8 mouse cellular contexts compared by ENCODE assay signal in the genomic region with DNA sequence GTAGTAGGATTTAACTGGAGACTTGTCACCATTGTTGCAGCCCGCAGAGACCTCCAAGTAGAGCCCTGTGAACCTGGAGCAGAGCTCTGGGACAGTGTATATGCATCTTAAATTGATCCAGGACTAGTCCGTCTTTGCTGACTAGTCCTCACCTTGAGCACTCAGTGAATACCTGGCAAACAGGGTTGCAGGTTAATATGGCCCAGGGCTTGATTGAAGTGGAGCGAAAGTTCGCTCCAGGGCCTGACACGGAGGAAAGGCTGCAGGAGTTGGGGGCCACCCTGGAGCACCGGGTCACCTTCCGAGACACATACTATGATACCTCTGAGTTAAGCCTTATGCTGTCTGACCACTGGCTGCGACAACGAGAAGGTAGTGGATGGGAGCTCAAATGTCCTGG. TPM values are rescaled to one million over a fixed set of nuclear protein-coding genes. Genes with fewer than 3 reads are reported as not detected.
DNase-seq lines count a peak whose midpoint lies in the region; ATAC-seq and TF ChIP-seq lines count a peak whose summit lies in the region.

No protein-coding gene starts in this region.

- 54% methylated on average over 9 of the region's 9 CpGs for WGBS in embryonic facial prominence, embryonic 13.5 days
- WGBS in intestine, embryonic 15.5 days: 46% methylated on average over 9 of the region's 9 CpGs
- WGBS in neural tube, embryonic 13.5 days: 54% methylated on average over 9 of the region's 9 CpGs

- intact Hi-C loops in left cerebral cortex, adult 2 months (cut with DNase I): loop anchor here (5.0 kb wide), 1 partner anchor 183 kb away; the partner anchor contains the start of gene Slc22a17

- peak overlapping the region; percentile 73 for H3K9ac ChIP-seq in embryonic facial prominence, embryonic 13.5 days
- H3K9ac ChIP-seq in intestine, embryonic 15.5 days: peak overlapping the region; percentile 64
- peak overlapping the region; percentile 81 for H3K9ac ChIP-seq in neural tube, embryonic 13.5 days

- peak overlapping the region; percentile 68 for H3K4me2 ChIP-seq in embryonic facial prominence, embryonic 13.5 days
- H3K4me2 ChIP-seq in intestine, embryonic 15.5 days (replicated peaks): peak overlapping the region; percentile 65
- peak overlapping the region; percentile 76 for H3K4me2 ChIP-seq in neural tube, embryonic 13.5 days

- no peaks in the 10 kb centered on the region for H3K27me3 ChIP-seq in embryonic facial prominence, embryonic 13.5 days
- H3K27me3 ChIP-seq in intestine, embryonic 15.5 days (replicated peaks): no peaks in the 10 kb centered on the region
- H3K27me3 ChIP-seq in neural tube, embryonic 13.5 days: no peaks in the 10 kb centered on the region

- DNase-seq in left cerebral cortex, adult 2 months (ENCODE audit: extremely low spot score in 1 of 2, low spot score in 2 of 2): no peak
- DNase-seq in left cerebral cortex, adult 11 months (ENCODE audit: low spot score): no peak
- no peak for DNase-seq in right cerebral cortex, postnatal 10 days (ENCODE audit: low spot score in 2 of 2)
- DNase-seq in cerebellum, postnatal 36 days: no peak

- no peak for ATAC-seq in embryonic facial prominence, embryonic 13.5 days (ENCODE audit: insufficient number of reproducible peaks, insufficient read depth, low FRiP score, low TSS enrichment, low read depth)
- peak; percentile 2; the same call in 1 of the 2 replicates for ATAC-seq in intestine, embryonic 15.5 days
- no peak for ATAC-seq in neural tube, embryonic 13.5 days (ENCODE audit: low read depth)
- ATAC-seq in granulocyte monocyte progenitor cell, adult 5-6 weeks (replicated peaks; ENCODE audit: poor library complexity, severe bottlenecking): no peak

- H3K27ac ChIP-seq in left cerebral cortex, adult 2 months: peak overlapping the region; percentile 99
- peak overlapping the region; percentile 73; the same call in 1 of the 2 replicates for H3K27ac ChIP-seq in embryonic facial prominence, embryonic 13.5 days
- H3K27ac ChIP-seq in intestine, embryonic 15.5 days: peak overlapping the region; percentile 78
- H3K27ac ChIP-seq in neural tube, embryonic 13.5 days (replicated peaks): peak overlapping the region; percentile 95

- no peaks in the 10 kb centered on the region for H3K9me3 ChIP-seq in embryonic facial prominence, embryonic 13.5 days
- H3K9me3 ChIP-seq in intestine, embryonic 15.5 days: no peaks in the 10 kb centered on the region
- no peaks in the 10 kb centered on the region for H3K9me3 ChIP-seq in neural tube, embryonic 13.5 days

- H3K4me3 ChIP-seq in left cerebral cortex, adult 2 months: peak overlapping the region; percentile 69
- peak overlapping the region; percentile 66 for H3K4me3 ChIP-seq in embryonic facial prominence, embryonic 13.5 days
- peak overlapping the region; percentile 68 for H3K4me3 ChIP-seq in intestine, embryonic 15.5 days (replicated peaks)
- H3K4me3 ChIP-seq in neural tube, embryonic 13.5 days: peak overlapping the region; percentile 56

- no peak for TF ChIP-seq CTCF in left cerebral cortex, adult 2 months (IDR thresholded peaks at IDR 0.05)

- H3K4me1 ChIP-seq in embryonic facial prominence, embryonic 13.5 days: peaks cover 34% of the 10 kb centered on the region
- H3K4me1 ChIP-seq in intestine, embryonic 15.5 days (replicated peaks): peaks cover 21% of the 10 kb centered on the region
- H3K4me1 ChIP-seq in neural tube, embryonic 13.5 days (replicated peaks): peaks cover 51% of the 10 kb centered on the region

- H3K36me3 ChIP-seq in embryonic facial prominence, embryonic 13.5 days: peaks cover 24% of the 10 kb centered on the region
- H3K36me3 ChIP-seq in intestine, embryonic 15.5 days: peaks cover 5% of the 10 kb centered on the region; the same call in 1 of the 2 replicates
- peaks cover 17% of the 10 kb centered on the region; the same call in 1 of the 2 replicates for H3K36me3 ChIP-seq in neural tube, embryonic 13.5 days

RNA-seq across cellular contexts. Expression of gene Thtpa, which starts 0.7 kb away (rescaled TPM):
- 10 to 100 TPM; 18.1 to 22.8 TPM for total RNA-seq in left cerebral cortex, adult 2 months (2021)
- 21.9 and 23.9 TPM in 2 replicates for polyA plus RNA-seq in embryonic facial prominence, embryonic 13.5 days (2015; fragmentation: Nextera tagmentation; extraction: Ambion mirVana)
- 19.0 and 19.4 TPM in 2 replicates for polyA plus RNA-seq in intestine, embryonic 15.5 days (2015; fragmentation: Nextera tagmentation; extraction: Ambion mirVana)
- 29.4 and 29.8 TPM in 2 replicates for polyA plus RNA-seq in neural tube, embryonic 13.5 days (2015; fragmentation: Nextera tagmentation; extraction: Ambion mirVana)
- total RNA-seq in granulocyte monocyte progenitor cell, adult 5-6 weeks (2014; fragmentation: Nextera tagmentation): 11.9 and 16.2 TPM in 2 replicates
- 10.0 and 13.0 TPM in 2 replicates for total RNA-seq in granulocyte monocyte progenitor cell, adult 5-6 weeks (2017)

RNA-seq across cellular contexts. Expression of gene Zfhx2, which starts 3.1 kb away (rescaled TPM):
- total RNA-seq in left cerebral cortex, adult 2 months (2021): 10 to 100 TPM; 47.0 to 61.6 TPM
- polyA plus RNA-seq in embryonic facial prominence, embryonic 13.5 days (2015; fragmentation: Nextera tagmentation; extraction: Ambion mirVana): 5.5 and 5.8 TPM in 2 replicates
- polyA plus RNA-seq in intestine, embryonic 15.5 days (2015; fragmentation: Nextera tagmentation; extraction: Ambion mirVana): 3.8 and 4.4 TPM in 2 replicates
- 30.4 and 33.6 TPM in 2 replicates for polyA plus RNA-seq in neural tube, embryonic 13.5 days (2015; fragmentation: Nextera tagmentation; extraction: Ambion mirVana)
- 3.0 and 5.2 TPM in 2 replicates for total RNA-seq in granulocyte monocyte progenitor cell, adult 5-6 weeks (2014; fragmentation: Nextera tagmentation)
- total RNA-seq in granulocyte monocyte progenitor cell, adult 5-6 weeks (2017): 0.26 and 0.82 TPM in 2 replicates

RNA-seq across cellular contexts. Expression of gene Ap1g2, which starts 11.1 kb away (rescaled TPM):
- 1 to 10 TPM; 7.7 to 9.5 TPM for total RNA-seq in left cerebral cortex, adult 2 months (2021)
- 21.0 and 23.4 TPM in 2 replicates for polyA plus RNA-seq in embryonic facial prominence, embryonic 13.5 days (2015; fragmentation: Nextera tagmentation; extraction: Ambion mirVana)
- 71.9 and 73.9 TPM in 2 replicates for polyA plus RNA-seq in intestine, embryonic 15.5 days (2015; fragmentation: Nextera tagmentation; extraction: Ambion mirVana)
- 5.2 and 8.3 TPM in 2 replicates for polyA plus RNA-seq in neural tube, embryonic 13.5 days (2015; fragmentation: Nextera tagmentation; extraction: Ambion mirVana)
- total RNA-seq in granulocyte monocyte progenitor cell, adult 5-6 weeks (2014; fragmentation: Nextera tagmentation): 56.6 and 87.9 TPM in 2 replicates
- 12.4 and 15.1 TPM in 2 replicates for total RNA-seq in granulocyte monocyte progenitor cell, adult 5-6 weeks (2017)

RNA-seq across cellular contexts. Expression of gene Jph4, which starts 21.5 kb away (rescaled TPM):
- 100 to 1,000 TPM; 300 to 347 TPM for total RNA-seq in left cerebral cortex, adult 2 months (2021)
- 2.7 and 2.9 TPM in 2 replicates for polyA plus RNA-seq in embryonic facial prominence, embryonic 13.5 days (2015; fragmentation: Nextera tagmentation; extraction: Ambion mirVana)
- 1.6 and 1.7 TPM in 2 replicates for polyA plus RNA-seq in intestine, embryonic 15.5 days (2015; fragmentation: Nextera tagmentation; extraction: Ambion mirVana)
- 21.1 and 21.4 TPM in 2 replicates for polyA plus RNA-seq in neural tube, embryonic 13.5 days (2015; fragmentation: Nextera tagmentation; extraction: Ambion mirVana)
- total RNA-seq in granulocyte monocyte progenitor cell, adult 5-6 weeks (2014; fragmentation: Nextera tagmentation): not detected in 2 replicates
- total RNA-seq in granulocyte monocyte progenitor cell, adult 5-6 weeks (2017): not detected in 2 replicates
